Mouse (Mus musculus): ENCODE measurements around the gene Cdcp1. TPM values are rescaled to one million over a fixed set of nuclear protein-coding genes. Genes with fewer than 3 reads are reported as not detected.

Gene Cdcp1
- polyA plus RNA-seq, 1 experiment from 2014 or later = 0.14 TPM

- 95% methylated on average over 6 of the region's 6 CpGs for WGBS
- H3K27me3 ChIP-seq (replicated peaks; ENCODE audit: control insufficient read depth, insufficient read depth, low read length) = no peaks in the 10 kb centered on the region
- no peak overlapping the region for H3K4me3 ChIP-seq (replicated peaks; ENCODE audit: low read length)
- peaks cover 38% of the 10 kb centered on the region for H3K36me3 ChIP-seq (ENCODE audit: control insufficient read depth, insufficient read depth)
- no peak overlapping the region for H3K27ac ChIP-seq (ENCODE audit: low read length)
- H3K4me1 ChIP-seq (replicated peaks; ENCODE audit: control insufficient read depth, insufficient read depth, low read length) = no peaks in the 10 kb centered on the region
- no peaks in the 10 kb centered on the region for H3K9me3 ChIP-seq (ENCODE audit: control insufficient read depth, low read length)
- H3K9ac ChIP-seq (replicated peaks; ENCODE audit: low read depth, low read length) = no peak overlapping the region
- H3K4me2 ChIP-seq (ENCODE audit: low read length) = no peak overlapping the region
- ATAC-seq = no peak
Measured at GRCm38 (mm10) chr9:123123571-123124412, 92.0 kb downstream of the Cdcp1 start.

GRCm38 (mm10) chr9:123123017-123123416, 92.8 kb downstream of the Cdcp1 start:
- no peaks in the 10 kb centered on the region for H3K4me1 ChIP-seq (replicated peaks; ENCODE audit: control insufficient read depth, insufficient read depth, low read length)
- H3K27me3 ChIP-seq (replicated peaks; ENCODE audit: control insufficient read depth, insufficient read depth, low read length) = no peaks in the 10 kb centered on the region
- H3K27ac ChIP-seq (ENCODE audit: low read length) = no peak overlapping the region
- ATAC-seq = no peak
- H3K9ac ChIP-seq (replicated peaks; ENCODE audit: low read depth, low read length) = no peak overlapping the region
- H3K9me3 ChIP-seq (ENCODE audit: control insufficient read depth, low read length) = no peaks in the 10 kb centered on the region
- 91% methylated on average over 3 of the region's 3 CpGs for WGBS
- no peak overlapping the region for H3K4me2 ChIP-seq (ENCODE audit: low read length)
- H3K4me3 ChIP-seq (replicated peaks; ENCODE audit: low read length) = no peak overlapping the region
- H3K36me3 ChIP-seq (ENCODE audit: control insufficient read depth, insufficient read depth) = peaks cover 31% of the 10 kb centered on the region

Other genes with a start within 250 kb of the Cdcp1 start
- 21.5 and 23.3 TPM in 2 replicates for gene Tmem42, start 194.7 kb downstream of the Cdcp1 start, polyA plus RNA-seq (2015; fragmentation: Nextera tagmentation; extraction: Ambion mirVana)
- 0.35 and 0.73 TPM in 2 replicates for gene Tgm4, start 181.3 kb downstream of the Cdcp1 start, polyA plus RNA-seq (2015; fragmentation: Nextera tagmentation; extraction: Ambion mirVana)
- 82.1 and 90.0 TPM in 2 replicates for gene Zdhhc3, start 102.8 kb downstream of the Cdcp1 start, polyA plus RNA-seq (2015; fragmentation: Nextera tagmentation; extraction: Ambion mirVana)
- gene Exosc7, start 102.8 kb downstream of the Cdcp1 start, polyA plus RNA-seq (2015; fragmentation: Nextera tagmentation; extraction: Ambion mirVana) = 95.7 and 97.8 TPM in 2 replicates
- 0.35 and 0.76 TPM in 2 replicates for gene Clec3b, start 65.1 kb downstream of the Cdcp1 start, polyA plus RNA-seq (2015; fragmentation: Nextera tagmentation; extraction: Ambion mirVana)
- 29.0 TPM in 2 replicates for gene Tmem158, start 44.7 kb upstream of the Cdcp1 start, polyA plus RNA-seq (2015; fragmentation: Nextera tagmentation; extraction: Ambion mirVana)
- 763 and 906 TPM in 2 replicates for gene Lars2, start 150.9 kb upstream of the Cdcp1 start, polyA plus RNA-seq (2015; fragmentation: Nextera tagmentation; extraction: Ambion mirVana)